Mouse (Mus musculus) layer of hippocampus, adult 18-20 months (tissue): Measurements from ENCODE around the gene Chst11. TPM values are rescaled to one million over a fixed set of nuclear protein-coding genes. Genes with fewer than 3 reads are reported as not detected.

Source experiments
- DNase-seq, 2 experiments: peaks; one replicate each; pipeline ENCODE4 v3.0.0; 2022; ENCODE audit warnings: low spot score in 2 of 2
- total RNA-seq, 2 experiments: library from RNA; stranded (reverse); gene quantifications; 2 replicates each; pipeline ENCODE4 v1.2.3; 2021

Chst11 gene
- total RNA-seq, 2 experiments from 2014 or later, result 51.1 to 51.9 TPM

DNA sequence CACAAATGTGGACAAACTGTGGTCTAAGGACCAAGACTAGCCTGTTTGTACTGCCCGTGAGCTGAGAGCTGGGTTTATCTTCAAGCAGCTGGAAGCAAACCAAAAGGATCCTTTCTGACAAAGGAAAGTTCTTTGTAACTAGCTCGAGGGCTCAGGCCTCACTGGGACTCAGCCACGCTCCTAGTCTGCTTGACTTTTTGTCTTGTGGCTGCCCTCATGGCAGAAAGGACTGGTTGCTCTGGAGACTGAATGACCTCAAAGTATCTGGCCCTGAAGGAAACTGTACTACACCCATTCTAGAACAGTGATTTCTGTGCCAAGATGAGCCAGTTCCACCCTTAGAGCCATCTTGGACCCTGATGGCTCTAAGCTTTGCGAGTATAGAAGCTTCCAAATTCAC is 46.3 kb downstream of the Chst11 start:
- DNase-seq, result no peak

DNA sequence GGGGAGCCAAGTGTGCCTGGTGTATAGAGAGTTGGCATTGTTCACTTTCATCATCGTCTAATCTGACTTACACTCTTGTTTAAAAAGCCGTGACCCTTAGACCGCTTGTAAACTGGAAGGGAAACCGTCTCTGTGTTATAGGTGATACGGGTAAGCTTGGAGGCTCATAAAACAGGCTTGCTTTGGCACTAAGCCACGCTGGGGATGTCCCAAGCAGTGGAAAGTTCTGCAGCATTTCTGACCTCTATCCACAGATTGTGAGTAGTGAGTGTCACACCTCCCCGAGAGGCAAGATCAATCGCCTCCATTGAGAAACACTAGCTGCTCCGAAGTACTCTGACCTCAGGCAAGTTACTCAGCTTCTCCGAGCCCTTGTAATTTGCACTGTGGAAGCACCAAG is 47.3 kb downstream of the Chst11 start:
- no peak for DNase-seq

DNA sequence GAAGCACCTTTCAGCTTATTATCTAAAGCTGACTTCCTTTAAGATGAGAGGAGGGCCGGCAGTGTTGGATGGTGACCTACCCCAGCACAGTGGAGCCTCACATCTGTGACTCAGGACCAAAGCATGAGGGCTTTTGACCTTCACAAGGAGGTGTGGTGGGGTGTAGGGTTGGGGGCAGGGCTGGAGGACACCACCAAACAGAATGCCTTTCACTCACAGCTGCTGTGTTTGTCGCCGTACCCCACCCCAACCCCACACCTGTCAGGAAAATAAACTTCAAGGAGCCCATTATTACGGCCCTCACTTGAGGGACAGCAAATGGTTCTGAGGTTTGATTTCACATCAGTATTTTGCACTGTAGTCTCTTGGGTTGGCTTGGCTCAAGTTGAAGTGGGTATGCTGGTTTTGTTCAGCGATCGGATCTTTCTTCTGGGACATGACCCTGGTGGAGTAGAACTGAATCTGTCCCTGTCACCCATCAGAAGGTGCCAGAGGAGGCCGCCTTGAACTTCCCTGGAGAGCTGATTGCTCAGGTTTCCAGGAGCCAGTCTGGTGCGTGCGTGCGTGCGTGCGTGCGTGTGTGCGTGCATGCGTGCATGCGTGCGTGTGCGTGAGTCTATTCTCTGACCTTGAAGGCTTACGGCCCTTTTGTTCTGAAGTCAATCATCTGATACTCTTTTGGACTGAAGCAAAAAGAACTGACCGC is 51.2 kb downstream of the Chst11 start:
- DNase-seq, result no peak

DNA sequence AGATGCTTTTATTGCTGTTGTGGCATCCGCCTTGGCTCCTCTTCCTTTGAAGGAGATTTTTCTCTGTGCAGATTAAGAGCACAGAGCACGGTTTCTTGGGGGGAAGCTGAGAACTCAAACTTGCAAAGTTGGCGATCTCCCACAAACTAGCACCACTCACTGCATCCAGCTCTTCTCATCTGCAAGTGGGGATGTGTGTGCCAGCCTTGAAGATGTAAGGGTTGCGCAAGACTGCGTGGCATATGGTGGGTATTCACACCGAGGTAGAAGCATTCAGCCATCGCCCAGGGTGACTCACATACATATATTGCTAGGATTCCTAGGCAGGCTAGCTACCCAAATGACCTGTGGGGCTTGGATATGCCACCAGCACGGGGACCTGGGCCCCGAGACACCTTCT is 52.9 kb downstream of the Chst11 start:
- no peak for DNase-seq

DNA sequence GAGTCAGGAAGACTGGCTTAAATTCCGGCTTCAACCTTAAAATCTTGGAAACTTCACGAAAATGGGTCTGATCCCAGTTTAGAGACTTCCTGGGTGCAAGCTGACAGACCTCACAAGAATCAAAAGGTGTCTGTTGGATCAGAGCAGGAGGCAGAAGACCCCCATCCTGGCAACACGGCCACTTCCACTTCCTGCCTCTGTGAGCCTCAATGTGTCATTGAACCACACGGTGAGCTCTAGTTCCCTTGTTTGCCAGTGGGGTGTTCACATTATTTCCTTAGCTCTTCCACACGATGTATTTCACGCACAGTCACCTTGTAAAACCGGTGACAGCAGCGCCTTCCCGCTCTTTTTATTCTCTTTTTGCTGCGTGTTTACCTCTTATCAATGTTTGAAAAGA is 54.1 kb downstream of the Chst11 start:
- no peak for DNase-seq

DNA sequence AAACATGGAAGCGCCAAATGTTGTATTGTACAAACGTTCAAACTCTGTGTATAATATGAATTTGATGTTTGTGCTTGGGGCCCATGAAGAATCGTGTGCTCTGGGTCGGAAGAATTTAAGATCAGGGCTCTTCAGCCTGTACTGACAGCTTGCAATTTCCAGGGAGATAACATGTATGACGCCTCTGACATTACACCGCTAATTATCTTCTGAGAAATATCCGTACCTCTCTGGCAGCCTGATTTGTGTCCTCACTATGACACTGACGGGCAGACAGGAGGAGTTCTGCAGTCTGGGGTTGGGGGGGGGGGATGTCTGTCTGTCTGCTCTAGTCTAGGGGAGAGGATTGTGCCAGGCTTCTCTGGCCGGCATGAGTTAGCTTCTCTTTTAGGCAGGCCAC is 56.6 kb downstream of the Chst11 start:
- DNase-seq, result no peak

DNA sequence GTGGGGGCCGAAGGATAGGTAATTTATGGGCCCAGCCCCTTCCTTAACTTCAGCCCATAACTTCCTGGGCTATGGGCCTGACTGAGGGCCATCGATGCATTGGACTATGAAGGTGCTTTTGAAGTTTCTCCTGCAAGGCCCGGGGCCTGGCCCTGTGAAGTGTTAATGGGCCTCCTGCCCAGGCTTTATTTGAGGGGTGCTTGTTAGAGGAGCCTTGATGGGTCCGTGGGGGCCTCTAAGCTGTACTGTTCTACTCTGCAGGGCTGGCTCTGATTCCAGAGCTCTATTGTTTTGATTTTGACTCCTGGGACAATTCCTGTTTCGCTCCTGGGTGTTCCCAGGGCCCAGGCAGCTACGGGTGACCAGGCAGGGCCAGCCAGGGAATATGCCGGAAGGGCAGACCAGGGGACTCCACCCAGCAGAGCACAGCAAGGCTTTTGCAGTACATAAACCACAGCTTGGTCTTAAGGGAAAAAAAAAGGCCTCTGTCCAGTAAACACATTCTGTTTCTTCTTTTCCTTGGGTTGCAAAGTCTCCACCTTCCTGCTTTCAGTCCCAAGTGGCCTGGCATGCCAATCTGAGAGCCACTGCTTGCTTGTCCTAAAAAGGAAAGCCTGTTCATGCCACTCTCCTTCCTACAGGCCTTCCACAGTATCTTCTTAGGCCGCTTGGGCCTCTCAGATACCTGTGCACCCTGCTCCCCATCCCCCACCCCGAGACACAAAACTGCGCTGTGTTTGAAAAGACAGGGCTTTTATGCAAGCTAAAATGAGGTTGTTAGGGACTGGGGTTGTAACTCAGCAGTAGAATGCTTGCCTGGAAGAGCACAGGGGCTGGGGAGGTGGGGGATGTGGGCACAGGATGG is 57.5 kb downstream of the Chst11 start:
- DNase-seq, result no peak

DNA sequence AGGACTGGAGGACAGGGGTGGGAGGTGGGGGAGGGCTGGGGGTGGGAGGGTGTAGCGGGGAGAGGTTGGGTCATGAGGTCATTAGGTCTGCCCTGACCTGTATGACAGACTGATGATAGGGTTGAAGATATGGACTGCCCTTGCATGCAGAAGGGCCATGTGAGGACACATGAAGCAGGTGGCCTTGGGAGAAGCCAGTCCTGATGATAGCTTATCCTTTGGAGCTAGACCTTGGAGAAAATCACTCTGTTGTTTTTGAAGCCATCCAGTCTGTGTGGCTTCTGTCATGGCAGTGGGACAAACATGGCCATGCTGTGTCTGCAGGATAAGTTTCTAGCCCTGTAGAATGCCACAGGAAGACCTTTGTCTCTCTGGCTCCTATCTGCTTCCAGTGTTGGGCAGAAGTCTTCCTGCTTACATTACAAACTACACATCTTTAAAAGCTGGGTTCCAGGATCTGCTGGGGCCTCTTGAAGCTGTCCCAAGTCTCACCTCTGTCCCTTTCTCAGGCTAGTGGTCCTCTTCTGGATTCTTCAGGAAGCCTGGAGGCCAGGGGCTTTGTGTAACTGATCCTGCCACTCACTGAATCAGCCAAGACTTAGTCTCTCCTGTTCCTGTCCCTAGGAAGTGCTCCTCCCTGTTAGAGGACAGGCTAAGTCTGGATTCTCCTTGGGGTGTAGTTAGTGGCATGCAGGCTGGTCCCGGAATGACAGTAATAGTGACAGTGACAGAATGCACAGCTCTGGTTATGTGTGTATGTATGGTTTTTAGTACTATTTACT is 58.4 kb downstream of the Chst11 start:
- DNase-seq, result no peak

DNA sequence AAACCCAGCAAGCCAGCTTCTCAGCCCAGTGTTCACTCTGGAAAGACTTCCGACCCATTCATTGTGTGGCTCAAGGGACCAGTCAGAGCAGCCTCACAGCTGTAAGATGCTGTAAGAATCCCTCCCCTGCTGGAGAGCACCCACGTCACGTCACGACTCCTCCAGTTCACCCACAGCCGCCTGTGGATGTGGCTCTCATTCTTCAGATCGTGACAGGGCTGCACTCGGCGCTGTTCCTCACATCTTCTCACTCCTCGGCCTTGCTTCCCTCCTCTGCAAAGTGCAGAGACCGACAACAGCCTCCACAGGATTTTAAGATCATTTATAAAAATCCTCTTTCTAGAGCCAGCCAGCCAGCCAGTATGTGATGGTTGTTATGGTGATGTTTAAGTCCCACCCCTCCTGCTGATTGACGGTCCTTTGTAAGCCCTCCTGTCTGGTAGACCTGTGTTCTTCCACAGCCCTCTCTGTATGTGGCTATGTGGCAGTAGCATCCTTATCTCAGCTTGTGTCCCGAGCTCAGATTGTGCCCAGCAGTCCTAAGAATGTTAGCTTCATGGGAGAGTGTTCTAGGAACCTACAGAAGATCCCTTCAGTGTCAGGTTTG is 64.0 kb downstream of the Chst11 start:
- peak in 1 of 2 experiments; percentile 47 for DNase-seq

DNA sequence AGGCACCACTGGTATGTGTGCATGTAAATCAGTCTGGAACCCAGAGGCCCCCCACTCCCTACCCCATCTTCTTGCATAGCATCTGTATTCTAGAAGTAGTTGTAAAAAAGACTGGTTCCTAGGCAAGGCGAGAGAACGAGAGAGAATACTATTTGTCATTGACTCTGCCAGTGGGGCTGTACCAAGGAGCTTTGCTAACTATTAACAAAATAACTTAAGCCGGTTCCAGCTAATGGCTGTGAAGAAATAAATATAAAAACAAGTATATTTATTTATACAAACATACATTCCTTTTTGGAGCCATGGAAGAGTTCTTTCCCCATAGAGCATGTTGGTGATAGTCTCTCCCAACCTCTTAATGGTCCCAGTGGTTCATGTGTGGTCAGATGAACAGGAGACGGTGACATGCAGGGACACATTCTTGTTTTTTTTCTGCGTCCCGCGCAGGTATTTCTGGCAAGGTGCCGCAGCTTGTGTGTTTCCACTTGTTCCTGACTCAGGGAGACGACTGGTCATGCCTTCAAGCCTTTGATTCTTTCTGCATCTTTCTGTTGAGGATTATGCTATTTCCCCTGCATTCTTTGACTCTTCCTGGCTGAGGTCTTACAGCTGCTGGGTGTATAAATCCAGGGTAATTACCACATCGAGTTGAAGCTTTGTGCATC is 68.7 kb downstream of the Chst11 start:
- no peak for DNase-seq

DNA sequence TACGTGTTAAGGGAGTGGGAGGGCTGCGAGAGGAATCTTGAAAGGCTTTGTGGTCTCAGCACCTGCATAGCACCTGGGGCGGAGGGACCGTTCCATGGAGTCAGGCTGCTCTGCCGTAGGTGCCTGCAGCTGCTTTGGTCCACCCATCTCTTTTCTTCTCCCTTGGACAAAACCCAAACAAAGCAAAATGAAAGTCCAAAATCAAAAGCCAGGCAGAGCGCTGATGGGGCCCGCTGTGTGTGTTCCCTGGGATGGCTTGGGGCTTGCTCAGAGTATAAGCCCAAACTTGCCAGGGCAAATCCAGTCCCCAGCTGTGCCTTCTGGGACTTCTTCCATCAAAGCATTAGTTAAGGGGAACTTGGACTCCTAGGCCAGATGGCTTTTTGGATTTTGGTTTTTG is 71.0 kb downstream of the Chst11 start:
- DNase-seq, result no peak

DNA sequence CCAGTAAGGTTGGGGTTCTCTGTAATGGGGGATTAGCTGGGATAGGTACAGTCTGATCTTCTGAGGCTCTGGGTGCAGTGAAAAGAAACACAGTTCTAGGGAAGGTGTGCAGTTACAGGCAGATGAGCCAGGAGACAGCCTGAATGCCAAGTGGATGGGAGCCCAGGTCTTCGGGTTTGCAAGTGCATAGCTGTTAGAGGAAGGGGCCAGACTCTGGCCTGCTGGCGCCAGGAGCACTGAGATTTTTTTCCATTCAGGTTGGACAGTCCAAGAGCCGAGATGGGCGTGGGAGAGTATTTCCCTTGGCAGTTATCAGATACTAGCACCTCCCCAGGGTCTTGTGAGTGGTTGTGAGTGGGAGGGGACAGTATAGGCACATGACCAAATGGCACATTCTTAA is 71.6 kb downstream of the Chst11 start:
- no peak for DNase-seq

DNA sequence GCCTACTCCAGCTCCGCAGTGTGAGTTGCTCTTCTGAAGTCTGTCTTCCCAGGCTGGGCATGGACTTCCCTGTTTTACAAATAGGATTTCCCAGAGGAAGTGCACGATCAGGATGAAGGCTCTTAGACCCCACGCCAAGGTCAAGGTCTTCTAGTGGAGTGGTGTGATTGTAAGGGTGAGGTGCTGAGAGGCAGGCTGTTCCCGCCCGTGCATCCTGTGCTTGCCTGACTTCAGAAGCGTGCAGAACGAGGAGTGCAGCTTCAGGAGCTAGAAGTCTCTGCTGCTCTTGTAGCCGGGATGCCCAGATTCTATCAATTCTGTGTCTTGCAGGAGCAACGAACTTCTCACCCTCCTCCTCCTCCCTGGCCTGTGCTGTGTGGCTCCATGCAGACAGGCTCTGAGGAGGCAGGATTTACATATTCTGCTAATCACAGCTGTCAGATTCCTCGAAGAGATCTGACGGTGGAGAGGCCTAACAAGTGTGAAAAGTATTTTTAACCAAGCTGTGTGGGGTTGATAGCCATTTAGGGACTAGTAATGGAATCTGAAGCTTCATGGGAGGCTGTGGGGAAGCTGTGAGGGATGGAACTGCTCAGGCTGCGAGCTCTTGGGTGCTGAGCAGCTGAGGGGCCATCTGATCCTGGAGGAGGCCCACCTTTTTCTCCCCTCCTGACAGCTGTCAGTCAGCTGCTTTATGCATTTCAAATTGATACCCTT is 74.9 kb downstream of the Chst11 start:
- peak in 1 of 2 experiments; percentile 37 for DNase-seq

DNA sequence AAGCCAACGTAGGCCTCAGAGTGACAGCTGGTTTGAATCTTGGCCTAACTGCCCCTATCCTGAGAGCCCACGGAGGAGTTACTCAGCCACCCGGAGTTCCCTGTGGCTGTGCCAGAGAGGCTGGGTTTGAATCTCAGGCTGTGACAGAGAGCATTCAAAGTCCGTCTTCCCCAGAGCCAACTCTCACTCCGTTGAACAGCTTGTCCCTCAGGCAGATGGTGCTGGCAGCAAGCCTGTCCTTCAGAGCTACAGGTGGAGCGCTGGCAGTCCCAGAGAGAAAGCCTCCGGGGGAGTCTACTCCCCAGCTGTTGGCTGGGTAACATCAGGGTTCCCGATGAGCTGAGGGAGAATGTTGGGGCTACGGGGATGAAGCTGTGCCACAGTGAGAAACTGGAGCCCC is 77.0 kb downstream of the Chst11 start:
- DNase-seq, result peak; percentile 53 to 69

DNA sequence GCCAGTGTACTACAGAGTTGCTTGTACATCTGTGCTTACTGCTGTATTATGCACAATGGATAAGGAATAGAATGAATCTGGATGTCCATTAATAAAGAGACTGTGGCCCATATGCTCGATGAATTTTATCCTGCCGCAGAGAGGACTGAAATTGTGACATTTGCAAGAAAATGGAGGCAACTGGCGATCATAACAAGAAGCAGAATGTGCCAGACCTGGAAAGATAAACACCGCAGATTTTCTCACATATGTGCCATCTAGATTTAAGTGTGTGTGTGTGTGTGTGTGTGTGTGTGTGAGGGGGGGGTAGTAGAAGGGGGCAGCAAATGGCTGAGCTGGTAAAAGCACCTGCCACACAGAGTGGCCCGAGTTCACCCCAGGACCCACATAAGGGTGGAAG is 79.5 kb downstream of the Chst11 start:
- DNase-seq, result no peak

DNA sequence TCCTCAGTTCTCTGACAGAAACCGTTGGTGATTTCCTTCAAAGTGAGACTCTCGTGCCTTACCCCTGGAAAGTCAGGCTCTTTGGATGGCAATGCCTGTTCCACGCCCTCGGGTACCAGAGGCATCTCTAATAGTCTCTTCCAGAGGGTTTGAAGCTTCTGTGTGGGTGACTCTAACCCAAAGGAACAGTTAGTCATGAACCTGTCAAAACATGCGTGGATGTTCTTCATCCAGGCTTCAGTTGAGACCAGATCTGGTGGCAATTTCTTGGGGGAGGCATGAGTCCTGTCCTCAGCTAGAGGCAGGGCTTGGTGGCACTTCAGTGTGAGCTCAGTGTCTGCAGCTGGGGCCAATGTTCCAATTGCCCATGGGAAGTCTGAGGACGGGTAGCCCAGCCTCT is 80.9 kb downstream of the Chst11 start:
- peak in 1 of 2 experiments; percentile 32 for DNase-seq

DNA sequence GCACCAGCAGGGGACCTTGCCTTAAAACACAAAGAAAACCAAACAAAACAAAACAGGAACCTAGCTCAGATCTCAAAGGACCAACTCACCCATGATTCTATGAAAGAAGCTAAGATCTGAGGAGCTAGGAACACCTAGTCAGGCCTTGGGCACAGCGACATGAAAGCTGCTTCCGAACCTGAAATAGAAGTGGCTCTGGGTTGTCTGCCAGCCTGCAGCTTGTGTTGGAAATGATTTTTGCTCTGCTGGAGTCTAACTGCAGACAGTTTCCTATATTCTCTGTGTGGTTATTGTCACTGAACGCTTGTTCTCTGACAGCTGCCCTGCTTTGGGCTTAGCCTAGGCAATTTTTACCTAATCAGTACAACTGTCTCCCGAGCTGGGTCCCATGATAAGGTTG is 82.0 kb downstream of the Chst11 start:
- peak in 1 of 2 experiments; percentile 50 for DNase-seq

DNA sequence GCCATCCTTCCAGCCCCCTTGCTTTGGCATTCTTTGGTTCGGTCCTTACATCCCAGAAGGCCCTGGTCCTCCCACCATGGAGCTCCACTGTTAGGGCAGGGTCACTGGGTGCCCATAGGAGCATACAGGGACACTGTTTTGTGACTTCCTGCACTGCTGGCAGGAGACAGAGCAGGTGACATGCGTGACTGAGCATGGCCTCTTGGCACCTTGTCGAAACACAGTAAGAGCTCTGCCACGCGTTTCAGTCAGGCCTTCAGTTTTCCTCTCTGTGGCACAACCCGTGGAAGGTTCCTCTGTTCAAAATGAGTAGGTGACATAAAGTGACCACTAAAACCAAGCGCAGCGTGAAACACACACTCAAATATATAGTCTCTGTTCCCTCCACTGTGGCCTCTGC is 83.2 kb downstream of the Chst11 start:
- DNase-seq, result no peak

DNA sequence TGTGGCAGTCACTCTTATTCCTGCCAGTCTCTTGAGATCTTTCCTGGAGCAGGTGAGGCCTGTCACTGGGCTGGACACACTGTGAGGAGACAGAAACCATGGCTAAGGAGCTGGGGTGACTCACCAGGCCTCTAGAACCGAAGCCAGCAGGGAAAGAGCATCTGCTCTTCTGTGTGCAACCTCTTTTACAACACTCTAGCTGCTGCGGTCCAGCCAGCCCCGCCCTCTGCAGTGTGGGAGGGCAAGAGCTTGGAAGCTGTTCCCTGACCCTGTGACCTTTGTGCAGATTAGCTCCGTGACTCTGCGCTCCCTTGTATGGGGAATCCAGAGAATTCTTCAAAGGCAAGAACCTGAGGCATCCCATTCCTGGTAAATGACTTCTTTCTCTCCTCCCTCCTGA is 84.5 kb downstream of the Chst11 start:
- DNase-seq, result no peak
